Mouse (Mus musculus) frontal cortex, postnatal 25 days (tissue): ENCODE data around the gene Rab10.
"Not testable (repeated sequence)": the region's sequence is repeated elsewhere in the genome, so short reads cannot be mapped to it uniquely, and the experiment has no call there.

ENCODE experiments used
- DNase-seq, 2 experiments: peaks; one replicate each; pipeline ENCODE4 v3.0.0; 2022; ENCODE audit warnings: low spot score in 2 of 2

The Rab10 gene

GRCm38 (mm10) chr12:3309391-3310320 lies at the start of gene Rab10:
Gene Rab10, minus strand, starts transcription at chr12:3309969.
- peak; percentile 99 for DNase-seq

- peak; percentile 79 to 92 for DNase-seq
Observed at GRCm38 (mm10) chr12:3359302-3359701, 49.5 kb upstream of the Rab10 start.

GRCm38 (mm10) chr12:3356824-3357223 lies 47.1 kb upstream of the Rab10 start:
- DNase-seq = no peak

- no peak for DNase-seq
Observed at GRCm38 (mm10) chr12:3355068-3355467, 45.3 kb upstream of the Rab10 start.

- no peak for DNase-seq
Observed at GRCm38 (mm10) chr12:3352216-3352615, 42.4 kb upstream of the Rab10 start.

- DNase-seq = no peak
Observed at GRCm38 (mm10) chr12:3350136-3350535, 40.4 kb upstream of the Rab10 start.

- no peak for DNase-seq
Observed at GRCm38 (mm10) chr12:3349387-3349786, 39.6 kb upstream of the Rab10 start.

GRCm38 (mm10) chr12:3347682-3348081 lies 37.9 kb upstream of the Rab10 start:
- no peak for DNase-seq

- DNase-seq = no peak
Observed at GRCm38 (mm10) chr12:3345038-3345437, 35.3 kb upstream of the Rab10 start.

GRCm38 (mm10) chr12:3344155-3344554 lies 34.4 kb upstream of the Rab10 start:
- no peak for DNase-seq

GRCm38 (mm10) chr12:3338931-3339330 lies 29.2 kb upstream of the Rab10 start:
- DNase-seq = no peak

GRCm38 (mm10) chr12:3329677-3330076 lies 19.9 kb upstream of the Rab10 start:
- no peak for DNase-seq

GRCm38 (mm10) chr12:3325232-3325631 lies 15.5 kb upstream of the Rab10 start:
- no peak for DNase-seq

- DNase-seq = peak; percentile 20 to 27
Observed at GRCm38 (mm10) chr12:3323241-3323640, 13.5 kb upstream of the Rab10 start.

- no peak for DNase-seq
Observed at GRCm38 (mm10) chr12:3319377-3319776, 9.6 kb upstream of the Rab10 start.

- DNase-seq = no peak
Observed at GRCm38 (mm10) chr12:3316937-3317336, 7.2 kb upstream of the Rab10 start.

- DNase-seq = no peak
Observed at GRCm38 (mm10) chr12:3316083-3316482, 6.3 kb upstream of the Rab10 start.

- DNase-seq = no peak
Observed at GRCm38 (mm10) chr12:3312886-3313285, 3.1 kb upstream of the Rab10 start.

GRCm38 (mm10) chr12:3310321-3310692 lies 538 bp upstream of the Rab10 start:
- no peak for DNase-seq

GRCm38 (mm10) chr12:3308541-3309241 lies 1.1 kb downstream of the Rab10 start:
- no peak for DNase-seq

- no peak for DNase-seq
Observed at GRCm38 (mm10) chr12:3307587-3307986, 2.2 kb downstream of the Rab10 start.

- DNase-seq = no peak
Observed at GRCm38 (mm10) chr12:3305238-3305637, 4.5 kb downstream of the Rab10 start.

GRCm38 (mm10) chr12:3297622-3298021 lies 12.1 kb downstream of the Rab10 start:
- DNase-seq = not testable (repeated sequence)
